Mouse (Mus musculus) liver, embryonic 11.5 days (tissue): ENCODE results near the gene Supt20. TPM values are rescaled to one million over a fixed set of nuclear protein-coding genes. Genes with fewer than 3 reads are reported as not detected.
"Not testable (repeated sequence)": the region's sequence is repeated elsewhere in the genome, so short reads cannot be mapped to it uniquely, and the experiment has no call there.

Experiments used
- ATAC-seq: fragments of 200-750 bp; cut with Nextera tagmentation; replicated peaks from 2 replicates; pipeline ENCODE4 v1.8.0; 2017; ENCODE audit warnings: moderate number of reproducible peaks, mild to moderate bottlenecking, moderate TSS enrichment, moderate library complexity; ENCODE audit not compliant: low FRiP score
- DNase-seq: peaks from one replicate; pipeline ENCODE4 v3.0.0-alpha.2; 2017; ENCODE audit warnings: low spot score
- H3K27ac ChIP-seq: fragments of 300-500 bp; sonication (generic); 2 replicates; pipeline ENCODE4 v1.5.1; 2014; ENCODE audit warnings: mild to moderate bottlenecking, low read depth, low read length, control low read depth
- H3K27me3 ChIP-seq: fragments of 300-500 bp; sonication (generic); replicated peaks from 2 replicates; pipeline ENCODE4 v1.6.1; 2014; ENCODE audit warnings: low read length, mixed read lengths; ENCODE audit not compliant: control insufficient read depth, insufficient read depth
- H3K36me3 ChIP-seq: fragments of 300-500 bp; sonication (generic); 2 replicates; pipeline ENCODE4 v1.6.1; 2014; ENCODE audit warnings: mild to moderate bottlenecking, low read length, moderate library complexity, mixed read lengths; ENCODE audit not compliant: control insufficient read depth, insufficient read depth
- H3K4me1 ChIP-seq: fragments of 300-500 bp; sonication (generic); replicated peaks from 2 replicates; pipeline ENCODE4 v1.6.1; 2014; ENCODE audit warnings: low read length, mixed read lengths; ENCODE audit not compliant: control insufficient read depth, insufficient read depth
- H3K4me2 ChIP-seq: fragments of 300-500 bp; sonication (generic); 2 replicates; pipeline ENCODE4 v1.6.1; 2014; ENCODE audit warnings: mild to moderate bottlenecking, control low read depth, moderate library complexity
- H3K4me3 ChIP-seq: fragments of 300-500 bp; sonication (generic); 2 replicates; pipeline ENCODE4 v1.5.1; 2014; ENCODE audit warnings: low read depth, low read length, control low read depth
- H3K9ac ChIP-seq: fragments of 300-500 bp; sonication (generic); 2 replicates; pipeline ENCODE4 v1.6.1; 2014; ENCODE audit warnings: low read depth, low read length, control low read depth
- H3K9me3 ChIP-seq: fragments of 300-500 bp; sonication (generic); 2 replicates; pipeline ENCODE4 v1.6.1; 2016; ENCODE audit warnings: low read length, inconsistent platforms, mixed read lengths; ENCODE audit not compliant: control insufficient read depth
- WGBS: fragments of 180-500 bp; shearing (Covaris S2); extraction: QIAGEN DNeasy Blood & Tissue Kit; methylation state at CpG from one replicate; pipeline ENCODE4 v1.1.7; 2014; 5-methylcytosine and 5-hydroxymethylcytosine counted together
- polyA plus RNA-seq: library from polyadenylated mRNA; unstranded; fragments of >200 nt; fragmentation: Nextera tagmentation; extraction: Ambion mirVana; gene quantifications from 2 replicates; pipeline ENCODE4 v1.2.1, GENCODE M21; 2014

The Supt20 gene
- polyA plus RNA-seq, 1 experiment from 2014 or later = 84.6 TPM

GRCm38 (mm10) chr3:54685202-54685601 is 7.4 kb upstream of the Supt20 start:
- ATAC-seq = no peak
- WGBS = 94% methylated on average over 3 of the region's 3 CpGs

GRCm38 (mm10) chr3:54687245-54687644 is 5.4 kb upstream of the Supt20 start:
- WGBS = 68% methylated on average over 2 of the region's 2 CpGs
- ATAC-seq = no peak
- no peak overlapping the region for H3K27ac ChIP-seq

More at GRCm38 (mm10) chr3:54685202-54685601, 7.4 kb upstream of the Supt20 start:
- H3K9ac ChIP-seq = no peak overlapping the region
- no peaks in the 10 kb centered on the region for H3K9me3 ChIP-seq
- no peak overlapping the region for H3K4me2 ChIP-seq
- H3K27ac ChIP-seq = no peak overlapping the region
- H3K4me3 ChIP-seq = no peak overlapping the region
- no peaks in the 10 kb centered on the region for H3K36me3 ChIP-seq
- H3K27me3 ChIP-seq = no peaks in the 10 kb centered on the region
- no peak for DNase-seq
- no peaks in the 10 kb centered on the region for H3K4me1 ChIP-seq

GRCm38 (mm10) chr3:54689091-54689490 is 3.5 kb upstream of the Supt20 start:
- ATAC-seq (no peak), DNase-seq (no peak)
- Histone ChIP-seq H3K9ac (no peak overlapping the region), H3K4me3 (no peak overlapping the region), H3K27me3 (no peaks in the 10 kb centered on the region), H3K27ac (no peak overlapping the region), H3K36me3 (no peaks in the 10 kb centered on the region), H3K4me1 (no peaks in the 10 kb centered on the region), H3K4me2 (no peak overlapping the region), H3K9me3 (no peaks in the 10 kb centered on the region)
- 44% methylated on average over 2 of the region's 2 CpGs for WGBS

More at GRCm38 (mm10) chr3:54687245-54687644, 5.4 kb upstream of the Supt20 start:
- Histone ChIP-seq H3K4me3 (no peak overlapping the region), H3K36me3 (no peaks in the 10 kb centered on the region), H3K9ac (no peak overlapping the region), H3K4me1 (no peaks in the 10 kb centered on the region), H3K27me3 (no peaks in the 10 kb centered on the region), H3K4me2 (no peak overlapping the region), H3K9me3 (no peaks in the 10 kb centered on the region)
- DNase-seq = no peak

- Histone ChIP-seq H3K4me2 (peak overlapping the region; percentile 67), H3K27ac (peak overlapping the region; percentile 80), H3K36me3 (peaks cover 8% of the 10 kb centered on the region; the same call in 1 of the 2 replicates), H3K9ac (peak overlapping the region; percentile 78), H3K4me1 (0 out of 2 replicates have a peak, but pooled peaks cover 2% of the 10 kb centered on the region), H3K4me3 (peak overlapping the region; percentile 68), H3K27me3 (no peaks in the 10 kb centered on the region), H3K9me3 (no peaks in the 10 kb centered on the region)
- peak; percentile 15; the same call in 1 of the 2 replicates for ATAC-seq
- DNase-seq = no peak
- WGBS = under 1% methylated on average over 8 of the region's 8 CpGs
Observed at GRCm38 (mm10) chr3:54693056-54693415, 429 bp downstream of the Supt20 start.

GRCm38 (mm10) chr3:54699759-54700301 is 7.2 kb downstream of the Supt20 start:
- 59% methylated on average over 5 of the region's 5 CpGs for WGBS
- H3K9ac ChIP-seq = no peak overlapping the region
- no peaks in the 10 kb centered on the region for H3K27me3 ChIP-seq
- ATAC-seq = no peak
- DNase-seq = no peak
- no peak overlapping the region for H3K4me2 ChIP-seq
- H3K36me3 ChIP-seq = peaks cover 25% of the 10 kb centered on the region; the same call in 1 of the 2 replicates
- H3K27ac ChIP-seq = no peak overlapping the region
- H3K9me3 ChIP-seq = no peaks in the 10 kb centered on the region
- H3K4me1 ChIP-seq = 0 out of 2 replicates have a peak, but pooled peaks cover under 1% of the 10 kb centered on the region
- H3K4me3 ChIP-seq = no peak overlapping the region

GRCm38 (mm10) chr3:54704106-54704505 is 11.5 kb downstream of the Supt20 start:
- 91% methylated on average over 8 of the region's 8 CpGs for WGBS
- not testable (repeated sequence) for H3K4me3 ChIP-seq, H3K9ac ChIP-seq, H3K27me3 ChIP-seq, H3K4me1 ChIP-seq, H3K27ac ChIP-seq, H3K9me3 ChIP-seq, ATAC-seq, DNase-seq, H3K4me2 ChIP-seq
- peaks cover 33% of the 10 kb centered on the region; the same call in 1 of the 2 replicates for H3K36me3 ChIP-seq

GRCm38 (mm10) chr3:54708972-54709371 is 16.4 kb downstream of the Supt20 start:
- ATAC-seq = no peak
- no peaks in the 10 kb centered on the region for H3K9me3 ChIP-seq

GRCm38 (mm10) chr3:54714253-54714652 is 21.6 kb downstream of the Supt20 start, which contains the start of gene Gm21958:
Gene Gm21958 (minus strand): TSS chr3:54714353.
- DNase-seq = no peak
- Histone ChIP-seq H3K9me3 (no peaks in the 10 kb centered on the region), H3K4me1 (no peaks in the 10 kb centered on the region), H3K4me3 (no peak within 1 kb of the TSS), H3K27ac (no peak within 1 kb of the TSS), H3K4me2 (no peak within 1 kb of the TSS), H3K36me3 (peaks cover 33% of the 10 kb centered on the region), H3K27me3 (no peaks in the 10 kb centered on the region), H3K9ac (no peak within 1 kb of the TSS)
- 86% methylated on average over 6 of the region's 6 CpGs for WGBS
- no peak for ATAC-seq

More at GRCm38 (mm10) chr3:54708972-54709371, 16.4 kb downstream of the Supt20 start:
- peaks cover 41% of the 10 kb centered on the region for H3K36me3 ChIP-seq
- H3K4me2 ChIP-seq = no peak overlapping the region
- H3K27ac ChIP-seq = no peak overlapping the region
- no peaks in the 10 kb centered on the region for H3K4me1 ChIP-seq
- H3K9ac ChIP-seq = no peak overlapping the region
- WGBS = 79% methylated on average over 9 of the region's 9 CpGs
- no peak overlapping the region for H3K4me3 ChIP-seq
- no peak for DNase-seq
- H3K27me3 ChIP-seq = no peaks in the 10 kb centered on the region

- WGBS = 89% methylated on average over 6 of the region's 6 CpGs
- Histone ChIP-seq H3K9me3 (no peaks in the 10 kb centered on the region), H3K36me3 (peaks cover 24% of the 10 kb centered on the region), H3K4me3 (no peak overlapping the region), H3K9ac (no peak overlapping the region), H3K27me3 (no peaks in the 10 kb centered on the region), H3K4me1 (no peaks in the 10 kb centered on the region), H3K4me2 (no peak overlapping the region), H3K27ac (no peak overlapping the region)
- ATAC-seq = no peak
- DNase-seq = no peak
Observed at GRCm38 (mm10) chr3:54715461-54715860, 22.9 kb downstream of the Supt20 start.
